Mouse (Mus musculus) CH12.LX (cell line): ENCODE data around the gene Prkag2. TPM values are rescaled to one million over a fixed set of nuclear protein-coding genes. Genes with fewer than 3 reads are reported as not detected.

Experiments
- DNase-seq: peaks from one replicate; pipeline ENCODE4 v3.0.0-alpha.2; 2013; ENCODE audit errors: extremely low read depth
- H3K27ac ChIP-seq: 2 replicates; pipeline ENCODE4 v1.5.1; 2012; ENCODE audit warnings: low read depth, mild to moderate bottlenecking, control low read depth, moderate library complexity; ENCODE audit not compliant: insufficient read depth
- H3K27me3 ChIP-seq: replicated peaks from 2 replicates; pipeline ENCODE3; 2012; ENCODE audit warnings: inconsistent platforms
- H3K36me3 ChIP-seq, 2 experiments: replicated peaks in 1 of 2; 2 replicates each; pipeline versions ENCODE3 to v1.6.1; 2012; ENCODE audit warnings: inconsistent platforms in 1 of 2, low read length in 1 of 2, mild to moderate bottlenecking in 1 of 2, mixed read lengths in 1 of 2, moderate library complexity in 1 of 2; ENCODE audit not compliant: control insufficient read depth in 1 of 2, insufficient read depth in 1 of 2
- H3K4me1 ChIP-seq, 2 experiments: 2 replicates each; pipeline ENCODE4 v1.6.1; 2012; ENCODE audit warnings: inconsistent platforms in 1 of 2, moderate library complexity in 1 of 2; ENCODE audit not compliant: insufficient read depth in 2 of 2, control insufficient read depth in 1 of 2
- H3K4me2 ChIP-seq: 2 replicates; pipeline ENCODE4 v1.6.1; 2012; ENCODE audit warnings: low read depth, mild to moderate bottlenecking, control low read depth; ENCODE audit not compliant: poor library complexity, insufficient read depth, severe bottlenecking
- H3K4me3 ChIP-seq, 3 experiments: fragments of 150-350 bp in 1 of 3; sonication (generic) in 1 of 3; replicated peaks in 1 of 3; 2 replicates each; pipeline versions ENCODE3 to v1.5.1; 2011 to 2012; ENCODE audit warnings: low read depth in 2 of 3, low read length in 2 of 3, mild to moderate bottlenecking in 2 of 3, moderate library complexity in 2 of 3, control low read depth in 1 of 3, improper control_type of control experiment in 1 of 3, inconsistent platforms in 1 of 3, mixed read lengths in 1 of 3; ENCODE audit not compliant: poor library complexity in 1 of 3
- H3K79me2 ChIP-seq: replicated peaks from 2 replicates; pipeline ENCODE4 v1.6.1; 2012; ENCODE audit warnings: mild to moderate bottlenecking, moderate library complexity; ENCODE audit not compliant: control insufficient read depth, poor library complexity, insufficient read depth, severe bottlenecking; ENCODE audit errors: extremely low read depth
- H3K9ac ChIP-seq: 2 replicates; pipeline ENCODE4 v1.6.1; 2012; ENCODE audit warnings: low read depth, mild to moderate bottlenecking, control low read depth, moderate library complexity; ENCODE audit not compliant: insufficient read depth
- H3K9me3 ChIP-seq: replicated peaks from 2 replicates; pipeline ENCODE3; 2012; ENCODE audit warnings: low read length, inconsistent platforms, mixed read lengths
- BHLHE40 ChIP-seq: IDR thresholded peaks from 2 replicates; pipeline ENCODE4 v1.6.1; 2011; ENCODE audit warnings: mild to moderate bottlenecking, low read depth, low read length, improper control_type of control experiment
- CHD2 ChIP-seq: IDR thresholded peaks from 2 replicates; pipeline ENCODE4 v1.6.1; 2011; ENCODE audit warnings: low read length, improper control_type of control experiment
- E2F4 ChIP-seq: IDR thresholded peaks from 2 replicates; pipeline ENCODE4 v1.6.1; 2011; ENCODE audit warnings: low read depth, low read length, improper control_type of control experiment; ENCODE audit not compliant: insufficient replicate concordance
- EP300 ChIP-seq: IDR thresholded peaks from 2 replicates; pipeline ENCODE4 v1.6.1; 2011; ENCODE audit warnings: low read length, improper control_type of control experiment
- GABPA ChIP-seq: IDR thresholded peaks from 2 replicates; pipeline ENCODE4 v1.6.1; 2012; ENCODE audit warnings: low read depth, low read length, improper control_type of control experiment, inconsistent platforms; ENCODE audit not compliant: insufficient replicate concordance
- HCFC1 ChIP-seq: IDR thresholded peaks from 2 replicates; pipeline ENCODE4 v1.6.1; 2012; ENCODE audit warnings: low read depth, mild to moderate bottlenecking, inconsistent platforms, low read length, improper control_type of control experiment
- IRF4 ChIP-seq: IDR thresholded peaks from 2 replicates; pipeline ENCODE4 v1.6.1; 2014; ENCODE audit warnings: low read depth, mild to moderate bottlenecking, inconsistent platforms, low read length, improper control_type of control experiment
- MAX ChIP-seq: IDR thresholded peaks from 2 replicates; pipeline ENCODE4 v1.6.1; 2011; ENCODE audit warnings: low read length, improper control_type of control experiment
- MAZ ChIP-seq: IDR thresholded peaks from 2 replicates; pipeline ENCODE4 v1.6.1; 2012; ENCODE audit warnings: low read depth, mild to moderate bottlenecking, inconsistent platforms, low read length, improper control_type of control experiment, moderate library complexity
- MYC ChIP-seq: IDR thresholded peaks from 2 replicates; pipeline ENCODE4 v1.6.1; 2011; ENCODE audit warnings: low read depth, mild to moderate bottlenecking, improper control_type of control experiment, low read length
- NELFE ChIP-seq: IDR thresholded peaks from 2 replicates; pipeline ENCODE4 v1.6.1; 2011; ENCODE audit warnings: low read depth, low read length, improper control_type of control experiment
- RAD21 ChIP-seq: IDR thresholded peaks from 2 replicates; pipeline ENCODE4 v1.6.1; 2011; ENCODE audit warnings: low read depth, mild to moderate bottlenecking, low read length, improper control_type of control experiment, moderate library complexity
- RCOR1 ChIP-seq: conservative IDR thresholded peaks from 2 replicates; pipeline ENCODE4 v1.6.1; 2012; ENCODE audit warnings: low read depth, mild to moderate bottlenecking, inconsistent platforms, low read length, improper control_type of control experiment
- SIN3A ChIP-seq: IDR thresholded peaks from 2 replicates; pipeline ENCODE4 v1.6.1; 2012; ENCODE audit warnings: low read length, improper control_type of control experiment, inconsistent platforms
- USF1 ChIP-seq: IDR thresholded peaks from 2 replicates; pipeline ENCODE4 v1.6.1; 2014; ENCODE audit warnings: low read depth, mild to moderate bottlenecking, inconsistent platforms, low read length, improper control_type of control experiment
- ZC3H11A ChIP-seq: IDR thresholded peaks from 2 replicates; pipeline ENCODE4 v1.6.1; 2012; ENCODE audit warnings: low read depth, mild to moderate bottlenecking, inconsistent platforms, low read length, improper control_type of control experiment
- ZKSCAN1 ChIP-seq: IDR thresholded peaks from 2 replicates; pipeline ENCODE4 v1.6.1; 2012; ENCODE audit warnings: low read depth, inconsistent platforms, low read length, improper control_type of control experiment, borderline replicate concordance
- ZMIZ1 ChIP-seq: IDR thresholded peaks from 2 replicates; pipeline ENCODE4 v1.6.1; 2012; ENCODE audit warnings: low read depth, mild to moderate bottlenecking, inconsistent platforms, low read length, improper control_type of control experiment
- ZNF384 ChIP-seq: IDR thresholded peaks from 2 replicates; pipeline ENCODE4 v1.6.1; 2012; ENCODE audit warnings: low read depth, low read length, improper control_type of control experiment, inconsistent platforms
- dilution Hi-C: fragments of 300-500 bp; cut with MboI; formaldehyde crosslinking; loops from 2 replicates; pipeline ENCODE4 v1.14.3; 2020; ENCODE audit warnings: low sequenced_read_pairs; ENCODE audit not compliant: extremely low pct_unique_long_range_greater_than_20kb, extremely low pct_ligation_motif_present
- in situ Hi-C: fragments of 300-500 bp; cut with MboI; formaldehyde crosslinking; loops from 3 replicates; pipeline ENCODE4 v1.14.3; 2019; ENCODE audit warnings: low sequenced_read_pairs, low pct_ligation_motif_present, low pct_unique_long_range_greater_than_20kb, mixed read lengths
- polyA plus RNA-seq: library from polyadenylated mRNA; unstranded; fragments of >175 nt; gene quantifications from 2 replicates; pipeline ENCODE4 v1.2.1, GENCODE M21; 2012; ENCODE audit warnings: low read depth; ENCODE audit not compliant: insufficient read length
- total RNA-seq, 2 experiments: library from RNA; depleted of rRNA; stranded (reverse); fragments of 300-350 nt in 1 of 2; fragments of >200 nt in 1 of 2; gene quantifications; 2 replicates each; pipeline ENCODE4 v1.2.3; 2012 to 2014

Prkag2 gene
- total and polyA plus RNA-seq, 3 experiments, result 4.6 to 21.2 (median 8.8) TPM

DNA sequence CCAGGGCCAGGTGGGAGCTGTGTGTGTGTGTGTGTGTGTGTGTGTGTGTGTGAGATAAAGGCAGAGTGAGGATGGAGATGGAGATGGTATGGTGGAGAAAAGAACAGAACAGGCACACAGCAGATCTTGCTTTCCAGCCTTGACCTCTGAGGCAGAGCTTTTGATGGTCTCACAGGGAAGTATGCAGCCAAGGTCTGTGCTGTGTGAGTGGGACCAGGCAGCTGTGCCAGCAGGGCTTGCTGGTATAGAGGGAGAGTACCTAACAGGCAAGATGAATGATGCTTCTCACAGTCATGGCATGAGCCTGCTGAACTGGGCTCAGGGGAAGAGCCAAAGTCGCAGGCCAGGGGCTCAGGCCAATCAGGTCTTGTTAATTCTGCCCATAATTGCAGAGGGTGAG, 108.9 kb downstream of the Prkag2 start:
- Histone ChIP-seq H3K9ac (no peak overlapping the region), H3K27ac (no peak overlapping the region), H3K4me3 (no peak overlapping the region), H3K4me2 (no peak overlapping the region), H3K27me3 (no peaks in the 10 kb centered on the region), H3K36me3 (peaks cover 0 to 3% of the 10 kb centered on the region in 2 experiments), H3K4me1 (peaks cover 2 to 32% of the 10 kb centered on the region in 2 experiments; a peak in 2 of 4 replicates), H3K9me3 (no peaks in the 10 kb centered on the region), H3K79me2 (no peaks in the 10 kb centered on the region)
- TF ChIP-seq MAX, result no peak
- TF ChIP-seq RCOR1, result no peak
- TF ChIP-seq E2F4, result no peak
- no peak for TF ChIP-seq ZMIZ1
- no peak for TF ChIP-seq HCFC1
- no peak for TF ChIP-seq MAZ
- TF ChIP-seq ZKSCAN1, result no peak
- no peak for TF ChIP-seq EP300
- TF ChIP-seq RAD21, result no peak
- TF ChIP-seq MYC, result no peak
- no peak for TF ChIP-seq USF1
- no peak for TF ChIP-seq GABPA
- dilution Hi-C loops (no loop called here), in situ Hi-C loops (loop anchor here (5.0 kb wide), 1 partner anchor 319 kb away; no protein-coding TSS in a partner anchor)
- DNase-seq, result no peak

- Histone ChIP-seq H3K27me3 (no peaks in the 10 kb centered on the region), H3K9ac (no peak overlapping the region), H3K27ac (no peak overlapping the region), H3K9me3 (no peaks in the 10 kb centered on the region), H3K79me2 (no peaks in the 10 kb centered on the region), H3K36me3 (peaks cover 0 to 3% of the 10 kb centered on the region in 2 experiments), H3K4me1 (peaks cover 2 to 32% of the 10 kb centered on the region in 2 experiments; a peak in 2 of 4 replicates), H3K4me3 (no peak overlapping the region), H3K4me2 (no peak overlapping the region)
- TF ChIP-seq ZKSCAN1, result no peak
- TF ChIP-seq USF1, result no peak
- no peak for TF ChIP-seq SIN3A
- TF ChIP-seq HCFC1, result no peak
- DNase-seq, result no peak
- in situ Hi-C loops, result loop anchor here (5.0 kb wide), 1 partner anchor 318 kb away; no protein-coding TSS in a partner anchor
- dilution Hi-C loops, result no loop called here
Observed at GRCm38 (mm10) chr5:24990460-24990859, 110.0 kb downstream of the Prkag2 start.

DNA sequence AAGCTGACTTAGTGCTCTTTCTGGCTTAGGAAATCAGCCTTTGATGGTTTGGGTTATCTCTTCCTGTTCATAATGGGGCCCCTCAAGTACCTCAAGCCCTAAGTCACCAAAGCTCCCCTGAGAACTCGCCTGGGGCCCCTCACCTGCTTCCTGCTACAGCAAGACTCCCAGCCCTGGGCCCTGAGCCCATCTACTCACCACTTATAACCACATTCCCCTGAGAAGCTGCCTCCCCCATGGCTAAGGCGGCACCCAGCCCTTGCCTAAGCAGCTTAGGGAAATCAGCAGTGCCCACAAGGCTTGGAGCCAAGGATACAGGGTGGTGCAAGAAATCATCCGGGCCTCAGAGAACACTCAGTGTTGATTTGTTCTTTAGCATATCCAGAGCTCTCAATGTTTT, 110.8 kb downstream of the Prkag2 start:
- Histone ChIP-seq H3K79me2 (no peaks in the 10 kb centered on the region), H3K36me3 (peaks cover 0 to 3% of the 10 kb centered on the region in 2 experiments), H3K4me2 (no peak overlapping the region), H3K9ac (no peak overlapping the region), H3K4me1 (peaks cover 2 to 32% of the 10 kb centered on the region in 2 experiments; a peak in 2 of 4 replicates), H3K27ac (no peak overlapping the region), H3K4me3 (no peak overlapping the region), H3K27me3 (no peaks in the 10 kb centered on the region), H3K9me3 (no peaks in the 10 kb centered on the region)
- dilution Hi-C loops, result no loop called here
- TF ChIP-seq HCFC1, result no peak
- no peak for TF ChIP-seq RAD21
- no peak for TF ChIP-seq NELFE
- no peak for TF ChIP-seq ZNF384
- no peak for TF ChIP-seq BHLHE40
- TF ChIP-seq MAX, result no peak
- no peak for TF ChIP-seq CHD2
- TF ChIP-seq E2F4, result no peak
- no peak for TF ChIP-seq IRF4
- TF ChIP-seq ZC3H11A, result no peak
- no peak for DNase-seq
- in situ Hi-C loops, result loop anchor here (5.0 kb wide), 1 partner anchor 317 kb away; no protein-coding TSS in a partner anchor
